Mouse (Mus musculus) hindbrain, postnatal 0 days (tissue): Measurements from ENCODE around the gene Qpct. TPM values are rescaled to one million over a fixed set of nuclear protein-coding genes. Genes with fewer than 3 reads are reported as not detected.

Experiments used
- ATAC-seq: fragments of 200-750 bp; cut with Nextera tagmentation; 2 replicates; pipeline ENCODE4 v1.8.0; 2017; ENCODE audit warnings: mild to moderate bottlenecking, moderate TSS enrichment, moderate library complexity
- DNase-seq: peaks from one replicate; pipeline ENCODE4 v3.0.0-alpha.2; 2015; ENCODE audit warnings: low spot score
- H3K27ac ChIP-seq: fragments of 300-500 bp; sonication (generic); 2 replicates; pipeline ENCODE4 v1.5.1; 2014; ENCODE audit warnings: mild to moderate bottlenecking
- H3K27me3 ChIP-seq: fragments of 300-500 bp; sonication (generic); 2 replicates; pipeline ENCODE4 v1.6.1; 2014; ENCODE audit warnings: low read length, mixed read lengths; ENCODE audit not compliant: insufficient read depth
- H3K36me3 ChIP-seq: fragments of 300-500 bp; sonication (generic); 2 replicates; pipeline ENCODE4 v1.6.1; 2014; ENCODE audit warnings: low read length, mixed read lengths; ENCODE audit not compliant: insufficient read depth
- H3K4me1 ChIP-seq: fragments of 300-500 bp; sonication (generic); 2 replicates; pipeline ENCODE4 v1.6.1; 2014; ENCODE audit warnings: antibody characterized with exemption, low read length, mixed read lengths; ENCODE audit not compliant: insufficient read depth
- H3K4me2 ChIP-seq: fragments of 300-500 bp; sonication (generic); 2 replicates; pipeline ENCODE4 v1.6.1; 2014; ENCODE audit warnings: low read depth, mild to moderate bottlenecking, low read length, moderate library complexity, mixed read lengths
- H3K4me3 ChIP-seq: fragments of 300-500 bp; sonication (generic); 2 replicates; pipeline ENCODE4 v1.5.1; 2014; ENCODE audit warnings: low read length
- H3K9ac ChIP-seq: fragments of 300-500 bp; sonication (generic); replicated peaks from 2 replicates; pipeline ENCODE4 v1.6.1; 2014; ENCODE audit warnings: mild to moderate bottlenecking, low read length, moderate library complexity, mixed read lengths
- H3K9me3 ChIP-seq: fragments of 300-500 bp; sonication (generic); 2 replicates; pipeline ENCODE4 v1.6.1; 2016; ENCODE audit warnings: low read length, mixed read lengths
- CTCF ChIP-seq: IDR thresholded peaks from 2 replicates; pipeline ENCODE4 v1.5.1; 2016; ENCODE audit warnings: antibody characterized with exemption, control low read depth, low read depth
- WGBS: fragments of 180-500 bp; shearing (Covaris S2); extraction: QIAGEN DNeasy Blood & Tissue Kit; methylation state at CpG from one replicate; pipeline ENCODE4 v1.1.7; 2014; 5-methylcytosine and 5-hydroxymethylcytosine counted together
- polyA plus RNA-seq: library from polyadenylated mRNA; unstranded; fragments of >200 nt; fragmentation: Nextera tagmentation; extraction: Ambion mirVana; gene quantifications from 2 replicates; pipeline ENCODE4 v1.2.1, GENCODE M21; 2015
- total RNA-seq: library from RNA; depleted of rRNA; stranded (reverse); fragments of >200 nt; gene quantifications from 2 replicates; pipeline ENCODE4 v1.2.3, GENCODE M21; 2014

Qpct gene
- total and polyA plus RNA-seq, 2 experiments from 2014 or later, result 30.8 to 37.3 TPM

DNA sequence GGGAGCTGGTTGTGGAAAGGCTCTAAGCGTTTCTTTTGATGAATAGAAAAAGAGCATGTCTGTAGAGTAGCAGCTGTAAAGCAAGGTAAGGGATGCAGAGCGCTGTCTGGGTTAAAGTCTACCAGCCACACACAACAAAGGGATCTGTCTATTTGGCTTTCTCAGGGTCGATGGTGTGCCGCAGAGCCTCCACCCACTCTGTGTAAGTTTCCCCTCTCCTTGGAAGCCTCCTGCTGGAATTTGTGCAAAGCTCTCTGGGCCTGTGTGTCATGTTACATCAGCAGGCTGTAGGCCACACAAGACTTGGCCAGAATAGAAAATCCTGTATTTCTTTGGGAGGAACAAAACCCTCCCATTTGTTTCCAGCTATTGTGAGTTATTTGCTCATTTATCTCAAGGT lies 17.3 kb downstream of the Qpct start:
- H3K27me3 ChIP-seq, result no peaks in the 10 kb centered on the region
- 30% methylated on average over 4 of the region's 4 CpGs for WGBS
- no peaks in the 10 kb centered on the region for H3K4me1 ChIP-seq
- H3K4me3 ChIP-seq, result no peak overlapping the region
- H3K27ac ChIP-seq, result no peak overlapping the region; the same call in 1 of the 2 replicates
- DNase-seq (no peak), ATAC-seq (0 out of 2 replicates have a peak, but pooled peaks have one; percentile 43)
- no peak for TF ChIP-seq CTCF
- H3K4me2 ChIP-seq, result no peak overlapping the region
- no peaks in the 10 kb centered on the region for H3K9me3 ChIP-seq
- H3K9ac ChIP-seq, result no peak overlapping the region
- no peaks in the 10 kb centered on the region for H3K36me3 ChIP-seq

DNA sequence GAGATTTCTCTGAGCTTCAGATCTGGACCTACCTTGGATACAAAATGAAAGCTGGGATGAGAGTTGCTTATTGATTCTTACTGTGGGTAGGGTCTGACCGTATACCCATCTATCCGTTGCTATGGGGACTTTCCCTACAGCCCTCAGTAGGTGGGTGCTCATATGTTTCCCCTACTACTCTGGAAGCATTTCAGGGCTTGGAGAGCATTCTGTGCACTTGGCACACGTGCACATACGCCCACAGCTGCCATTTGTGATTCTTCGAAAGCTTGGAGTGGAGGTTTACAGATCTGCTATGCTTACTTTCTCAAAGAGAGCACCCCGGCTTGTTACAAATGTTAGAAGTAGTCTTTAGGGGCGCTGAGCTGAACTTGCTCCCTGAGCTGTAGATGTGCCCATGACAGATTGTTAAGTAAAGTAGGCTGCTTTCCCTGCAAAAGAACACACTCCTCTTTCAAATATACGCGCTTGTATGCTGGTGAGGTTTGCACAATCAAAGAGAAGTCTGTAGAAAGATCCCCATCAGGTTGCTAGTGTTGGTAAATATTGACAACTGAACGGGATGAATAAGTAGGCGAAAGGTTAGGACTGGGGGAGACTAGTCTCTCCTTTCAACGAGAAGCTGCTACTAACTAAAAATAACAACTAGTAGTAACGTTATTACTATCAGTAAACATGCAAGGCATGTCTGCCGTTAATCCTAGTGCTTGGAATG lies 18.2 kb downstream of the Qpct start:
- WGBS, result 84% methylated on average over 14 of the region's 14 CpGs
- no peak overlapping the region for H3K4me3 ChIP-seq
- H3K36me3 ChIP-seq, result no peaks in the 10 kb centered on the region
- no peak for TF ChIP-seq CTCF
- DNase-seq (no peak), ATAC-seq (no peak)
- no peak overlapping the region for H3K4me2 ChIP-seq
- no peaks in the 10 kb centered on the region for H3K27me3 ChIP-seq
- H3K27ac ChIP-seq, result no peak overlapping the region
- no peaks in the 10 kb centered on the region for H3K9me3 ChIP-seq
- no peaks in the 10 kb centered on the region for H3K4me1 ChIP-seq
- H3K9ac ChIP-seq, result no peak overlapping the region

- H3K27ac ChIP-seq, result no peak overlapping the region
- H3K4me1 ChIP-seq, result no peaks in the 10 kb centered on the region
- no peaks in the 10 kb centered on the region for H3K9me3 ChIP-seq
- ATAC-seq (no peak), DNase-seq (no peak)
- 72% methylated on average over 11 of the region's 11 CpGs for WGBS
- no peaks in the 10 kb centered on the region for H3K36me3 ChIP-seq
- no peak overlapping the region for H3K9ac ChIP-seq
- H3K4me2 ChIP-seq, result no peak overlapping the region
- no peak for TF ChIP-seq CTCF
- no peaks in the 10 kb centered on the region for H3K27me3 ChIP-seq
- no peak overlapping the region for H3K4me3 ChIP-seq
These were observed 20.2 kb downstream of the Qpct start for GRCm38 (mm10) chr17:79071951-79072350.

DNA sequence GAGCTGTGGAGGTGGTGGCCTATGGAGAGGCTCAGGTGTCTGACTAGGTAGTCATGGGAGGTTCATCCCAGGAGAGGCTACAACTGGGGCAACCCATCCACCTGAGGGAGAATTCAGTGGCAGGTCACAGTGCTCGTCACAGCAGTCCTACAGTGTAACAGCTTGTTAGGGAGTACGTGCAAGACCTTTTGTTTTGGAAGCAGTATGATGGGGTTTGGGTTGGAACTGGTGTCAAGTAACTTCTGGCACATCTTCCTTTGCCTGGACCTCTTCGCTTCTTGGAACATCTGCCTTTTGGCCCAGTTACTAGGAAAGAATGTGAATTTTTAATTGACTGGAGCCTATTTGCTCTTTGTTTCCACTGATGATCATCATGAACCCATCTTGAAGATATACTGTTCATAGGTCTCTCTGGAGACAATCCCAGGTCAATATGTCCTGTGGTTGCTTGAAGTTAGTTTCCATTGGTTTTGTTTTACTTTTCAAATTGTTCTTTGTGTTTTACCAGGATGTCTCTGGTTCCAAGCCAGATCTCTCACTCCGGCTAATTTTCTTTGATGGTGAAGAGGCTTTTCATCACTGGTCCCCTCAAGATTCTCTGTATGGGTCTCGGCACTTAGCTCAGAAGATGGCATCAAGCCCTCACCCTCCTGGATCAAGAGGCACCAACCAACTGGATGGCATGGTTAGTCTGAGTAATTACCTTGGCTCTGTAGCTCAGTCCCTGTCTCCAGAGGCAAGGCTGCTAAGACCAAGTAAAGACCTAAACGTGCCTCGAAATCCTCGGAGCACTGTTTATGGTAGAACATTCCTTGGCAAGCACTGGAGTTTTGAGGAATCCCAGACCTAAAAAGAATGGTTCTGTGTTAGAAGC lies 25.5 kb downstream of the Qpct start:
- H3K9me3 ChIP-seq, result no peaks in the 10 kb centered on the region
- H3K27me3 ChIP-seq, result no peaks in the 10 kb centered on the region
- ATAC-seq, result no peak
- TF ChIP-seq CTCF, result no peak
- H3K9ac ChIP-seq, result no peak overlapping the region
- WGBS, result 74% methylated on average over 8 of the region's 8 CpGs
- H3K4me1 ChIP-seq, result no peaks in the 10 kb centered on the region
- no peak overlapping the region for H3K27ac ChIP-seq
- H3K4me3 ChIP-seq, result no peak overlapping the region
- no peaks in the 10 kb centered on the region for H3K36me3 ChIP-seq
- DNase-seq, result no peak
- no peak overlapping the region for H3K4me2 ChIP-seq

DNA sequence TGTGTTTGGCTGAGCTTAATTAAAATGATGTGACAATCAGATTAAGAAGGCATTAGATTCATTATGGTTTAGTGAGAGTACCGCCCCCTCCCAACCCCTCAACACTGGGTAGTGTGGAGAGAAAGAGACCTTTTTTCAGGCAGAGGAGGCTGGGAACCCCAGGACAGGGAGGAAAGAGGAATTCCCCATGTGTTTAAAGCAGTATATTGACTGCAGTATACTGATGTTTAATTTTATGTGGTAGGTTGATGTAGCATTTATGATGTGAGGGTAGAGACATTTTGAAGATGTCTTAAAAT lies 26.1 kb downstream of the Qpct start:
- no peaks in the 10 kb centered on the region for H3K9me3 ChIP-seq
- H3K36me3 ChIP-seq, result no peaks in the 10 kb centered on the region
- H3K9ac ChIP-seq, result no peak overlapping the region
- no peak overlapping the region for H3K27ac ChIP-seq
- no peak overlapping the region for H3K4me3 ChIP-seq
- ATAC-seq, result no peak
- no peaks in the 10 kb centered on the region for H3K4me1 ChIP-seq
- DNase-seq, result no peak
- H3K4me2 ChIP-seq, result no peak overlapping the region
- WGBS, result 77% methylated on average over 1 of the region's 1 CpGs
- no peak for TF ChIP-seq CTCF
- H3K27me3 ChIP-seq, result no peaks in the 10 kb centered on the region

DNA sequence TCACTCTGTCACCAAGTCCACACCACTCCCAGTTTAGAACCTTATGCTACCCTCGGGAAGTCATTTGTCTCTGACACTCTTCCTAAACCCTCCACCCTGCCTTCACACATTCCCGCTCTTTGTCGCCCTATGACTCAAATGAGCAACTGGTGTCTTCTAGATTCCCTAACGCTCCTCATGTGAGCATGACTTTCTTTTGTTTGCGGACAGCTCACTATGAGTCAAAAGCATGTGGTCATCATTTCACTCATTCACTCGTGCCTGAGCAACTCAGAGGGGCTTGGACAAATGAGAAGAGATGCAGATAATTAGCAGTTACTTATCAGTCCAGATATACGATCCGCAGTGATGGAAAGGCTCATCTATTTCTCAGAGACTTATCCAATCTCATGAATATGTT lies 26.5 kb downstream of the Qpct start:
- no peak overlapping the region for H3K27ac ChIP-seq
- H3K4me3 ChIP-seq, result no peak overlapping the region
- DNase-seq (no peak), ATAC-seq (no peak)
- H3K4me1 ChIP-seq, result no peaks in the 10 kb centered on the region
- H3K9me3 ChIP-seq, result no peaks in the 10 kb centered on the region
- no peaks in the 10 kb centered on the region for H3K36me3 ChIP-seq
- no peak overlapping the region for H3K4me2 ChIP-seq
- no peak overlapping the region for H3K9ac ChIP-seq
- 86% methylated on average over 8 of the region's 8 CpGs for WGBS
- no peak for TF ChIP-seq CTCF
- no peaks in the 10 kb centered on the region for H3K27me3 ChIP-seq

DNA sequence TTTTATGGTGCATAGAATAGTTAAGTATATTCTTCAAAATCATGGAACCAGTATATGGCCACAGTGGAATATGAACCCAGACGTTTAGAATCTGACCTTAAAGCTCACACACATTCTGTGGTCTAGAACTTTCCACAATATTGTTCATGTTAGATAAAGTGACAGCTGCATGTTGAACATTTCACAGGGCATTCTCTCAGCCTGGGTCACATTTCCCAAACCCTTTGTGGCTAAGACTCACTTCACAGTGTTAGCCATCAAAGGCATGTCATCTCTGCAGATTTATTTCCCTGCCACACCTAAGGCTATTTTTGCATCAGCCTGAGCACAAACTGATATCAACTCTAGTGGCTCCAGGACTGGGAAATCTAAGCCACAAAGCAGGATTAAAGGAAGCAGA lies 40.0 kb downstream of the Qpct start:
- no peaks in the 10 kb centered on the region for H3K27me3 ChIP-seq
- ATAC-seq (no peak), DNase-seq (no peak)
- H3K36me3 ChIP-seq, result no peaks in the 10 kb centered on the region
- WGBS, result 72% methylated on average over 1 of the region's 1 CpGs
- H3K9ac ChIP-seq, result no peak overlapping the region
- no peaks in the 10 kb centered on the region for H3K9me3 ChIP-seq
- no peak overlapping the region for H3K4me3 ChIP-seq
- H3K4me1 ChIP-seq, result no peaks in the 10 kb centered on the region
- TF ChIP-seq CTCF, result no peak
- H3K4me2 ChIP-seq, result no peak overlapping the region
- no peak overlapping the region for H3K27ac ChIP-seq
